Mouse (Mus musculus) midbrain, embryonic 10.5 days (tissue): ENCODE measurements around the gene Ift81. TPM values are rescaled to one million over a fixed set of nuclear protein-coding genes. Genes with fewer than 3 reads are reported as not detected.
"Not testable (repeated sequence)": the region's sequence is repeated elsewhere in the genome, so short reads cannot be mapped to it uniquely, and the experiment has no call there.

Source experiments
- DNase-seq: peaks from one replicate; pipeline ENCODE4 v3.0.0-alpha.2; 2017; ENCODE audit warnings: low spot score
- H3K27ac ChIP-seq: fragments of 300-500 bp; sonication (generic); replicated peaks from 2 replicates; pipeline ENCODE4 v1.5.1; 2016; ENCODE audit warnings: mild to moderate bottlenecking
- H3K27me3 ChIP-seq: fragments of 300-500 bp; sonication (generic); 2 replicates; pipeline ENCODE4 v1.6.1; 2016; ENCODE audit warnings: low read depth, mild to moderate bottlenecking; ENCODE audit not compliant: poor library complexity, severe bottlenecking
- H3K36me3 ChIP-seq: fragments of 300-500 bp; sonication (generic); 2 replicates; pipeline ENCODE4 v1.6.1; 2016; ENCODE audit warnings: mild to moderate bottlenecking, moderate library complexity
- H3K4me1 ChIP-seq: fragments of 300-500 bp; sonication (generic); 2 replicates; pipeline ENCODE4 v1.6.1; 2016
- H3K4me3 ChIP-seq: fragments of 300-500 bp; sonication (generic); 2 replicates; pipeline ENCODE4 v1.5.1; 2016; ENCODE audit warnings: mild to moderate bottlenecking, moderate library complexity
- H3K9me3 ChIP-seq: fragments of 300-500 bp; sonication (generic); replicated peaks from 2 replicates; pipeline ENCODE4 v1.6.1; 2016; ENCODE audit warnings: mild to moderate bottlenecking
- WGBS: fragments of 180-500 bp; shearing (Covaris S2); methylation state at CpG from one replicate; pipeline ENCODE4 v1.1.7; 2016; 5-methylcytosine and 5-hydroxymethylcytosine counted together
- polyA plus RNA-seq: library from polyadenylated mRNA; unstranded; fragments of >200 nt; fragmentation: Nextera tagmentation; extraction: Ambion mirVana; gene quantifications from 2 replicates; pipeline ENCODE4 v1.2.1, GENCODE M21; 2016

Gene Ift81
- 51.4 and 54.1 TPM in 2 replicates for polyA plus RNA-seq

DNA sequence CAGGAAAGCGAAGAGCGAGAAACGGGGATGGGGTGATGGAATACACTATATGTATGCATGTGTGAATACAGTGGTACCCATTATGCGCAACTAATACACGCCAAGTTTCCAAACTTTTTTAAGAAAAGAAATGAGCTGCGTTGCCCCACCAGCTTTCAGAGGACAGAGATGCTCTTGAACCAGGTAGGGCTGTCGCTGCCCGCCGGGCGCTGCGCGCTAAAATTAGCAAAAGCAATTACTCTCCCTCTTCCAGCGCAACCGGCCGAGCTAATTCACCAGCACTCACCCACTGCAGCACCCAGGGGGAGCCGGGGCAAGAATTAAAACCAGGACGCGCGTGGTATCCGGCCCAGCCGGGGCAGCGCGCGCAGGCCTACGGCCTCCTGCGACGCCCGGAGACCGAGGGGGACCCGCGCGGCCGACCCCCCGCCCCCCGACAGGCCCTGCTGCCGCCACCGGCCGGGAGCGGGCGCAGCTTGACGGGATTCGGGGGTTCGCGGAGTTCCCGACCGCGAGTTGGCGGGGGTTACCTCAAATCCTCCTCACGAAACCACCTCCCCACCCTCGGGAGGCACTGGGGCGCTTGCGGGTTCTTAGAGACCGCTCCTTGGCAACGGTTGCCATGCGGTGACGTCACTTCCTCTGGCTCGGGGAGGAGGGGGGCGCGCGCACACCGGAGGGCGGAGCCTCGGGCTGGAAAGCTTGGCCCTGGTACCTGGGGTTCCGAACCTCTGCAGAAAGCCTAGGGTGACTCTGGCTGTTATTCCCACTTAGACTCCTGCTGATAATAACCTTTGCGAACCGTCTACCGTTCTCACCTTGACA is at the start of gene Ift81:
Gene Ift81 (minus strand): TSS at position 611 of the 825 bp plus-strand sequence.
- WGBS: 2% methylated on average over 67 of the region's 67 CpGs
- Histone ChIP-seq H3K27me3 (no peaks in the 10 kb centered on the region), H3K4me1 (peaks cover 28% of the 10 kb centered on the region), H3K9me3 (no peaks in the 10 kb centered on the region), H3K4me3 (peak within 1 kb of the TSS; percentile 96), H3K36me3 (peaks cover 17% of the 10 kb centered on the region), H3K27ac (peak within 1 kb of the TSS; percentile 98)
- peak; percentile 97 for DNase-seq

DNA sequence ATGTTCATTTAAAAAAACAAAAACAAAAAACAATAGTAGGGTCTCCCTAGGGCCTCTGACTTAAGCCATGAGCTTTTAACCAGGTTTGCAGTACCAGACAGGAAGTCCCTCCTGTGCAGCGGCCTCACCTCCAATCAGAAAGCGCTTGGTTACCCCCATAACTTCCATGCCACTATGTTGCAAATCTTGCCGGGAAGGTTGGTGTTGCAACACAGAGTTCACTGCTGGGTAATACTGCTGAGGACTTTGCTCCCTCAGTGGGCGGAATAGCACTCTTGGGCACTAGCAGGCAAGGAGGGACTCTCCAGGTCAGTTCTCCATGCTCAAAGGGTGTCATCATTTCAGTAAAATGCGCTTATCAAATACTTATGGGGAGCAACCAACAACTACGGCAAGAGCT is 48.2 kb upstream of the Ift81 start:
- Histone ChIP-seq H3K27ac (no peak overlapping the region), H3K36me3 (no peaks in the 10 kb centered on the region), H3K4me1 (peaks cover 8% of the 10 kb centered on the region; the same call in 1 of the 2 replicates), H3K4me3 (no peak overlapping the region), H3K27me3 (no peaks in the 10 kb centered on the region), H3K9me3 (no peaks in the 10 kb centered on the region)
- DNase-seq: no peak
- 94% methylated on average over 6 of the region's 6 CpGs for WGBS

DNA sequence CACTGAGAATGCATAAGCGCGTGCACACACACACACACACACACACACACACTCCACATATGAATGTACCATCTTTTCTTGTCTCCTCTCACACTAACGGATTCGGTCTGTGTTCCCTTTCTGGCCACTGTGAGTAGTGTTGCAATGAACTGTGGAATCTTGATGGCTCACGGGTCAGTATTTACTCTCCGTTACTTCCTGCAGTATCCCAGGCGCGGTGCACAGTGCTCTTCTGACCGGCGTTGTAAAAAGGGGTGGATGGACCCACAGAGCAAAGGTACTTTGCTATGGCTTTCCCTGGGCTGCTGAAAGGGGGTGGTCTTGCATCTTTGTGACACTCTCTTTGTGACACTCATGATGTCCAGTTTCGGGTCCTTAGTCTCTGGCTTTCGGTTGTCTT is 42.5 kb upstream of the Ift81 start:
- no peaks in the 10 kb centered on the region for H3K36me3 ChIP-seq
- H3K4me1 ChIP-seq: peaks cover 41% of the 10 kb centered on the region
- 92% methylated on average over 12 of the region's 12 CpGs for WGBS
- no peaks in the 10 kb centered on the region for H3K27me3 ChIP-seq
- no peak overlapping the region for H3K4me3 ChIP-seq
- no peak for DNase-seq
- no peaks in the 10 kb centered on the region for H3K9me3 ChIP-seq
- H3K27ac ChIP-seq: no peak overlapping the region

DNA sequence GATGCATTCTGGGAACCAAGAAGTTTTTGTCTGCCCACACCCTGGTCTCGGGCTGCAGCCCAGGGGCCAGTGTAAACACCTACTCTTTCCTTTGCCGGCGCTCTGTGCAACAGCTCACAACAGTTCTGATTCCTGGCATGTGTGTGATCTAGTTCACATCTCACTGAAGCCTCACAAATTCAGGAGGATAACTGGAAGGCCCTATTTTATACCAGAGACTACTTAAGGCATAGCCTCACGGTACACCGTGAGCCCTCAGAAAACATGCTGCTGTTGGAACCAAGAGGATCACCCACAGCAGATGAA is 39.9 kb upstream of the Ift81 start:
- peak overlapping the region; percentile 21; the same call in 1 of the 2 replicates for H3K4me3 ChIP-seq
- no peak for DNase-seq

DNA sequence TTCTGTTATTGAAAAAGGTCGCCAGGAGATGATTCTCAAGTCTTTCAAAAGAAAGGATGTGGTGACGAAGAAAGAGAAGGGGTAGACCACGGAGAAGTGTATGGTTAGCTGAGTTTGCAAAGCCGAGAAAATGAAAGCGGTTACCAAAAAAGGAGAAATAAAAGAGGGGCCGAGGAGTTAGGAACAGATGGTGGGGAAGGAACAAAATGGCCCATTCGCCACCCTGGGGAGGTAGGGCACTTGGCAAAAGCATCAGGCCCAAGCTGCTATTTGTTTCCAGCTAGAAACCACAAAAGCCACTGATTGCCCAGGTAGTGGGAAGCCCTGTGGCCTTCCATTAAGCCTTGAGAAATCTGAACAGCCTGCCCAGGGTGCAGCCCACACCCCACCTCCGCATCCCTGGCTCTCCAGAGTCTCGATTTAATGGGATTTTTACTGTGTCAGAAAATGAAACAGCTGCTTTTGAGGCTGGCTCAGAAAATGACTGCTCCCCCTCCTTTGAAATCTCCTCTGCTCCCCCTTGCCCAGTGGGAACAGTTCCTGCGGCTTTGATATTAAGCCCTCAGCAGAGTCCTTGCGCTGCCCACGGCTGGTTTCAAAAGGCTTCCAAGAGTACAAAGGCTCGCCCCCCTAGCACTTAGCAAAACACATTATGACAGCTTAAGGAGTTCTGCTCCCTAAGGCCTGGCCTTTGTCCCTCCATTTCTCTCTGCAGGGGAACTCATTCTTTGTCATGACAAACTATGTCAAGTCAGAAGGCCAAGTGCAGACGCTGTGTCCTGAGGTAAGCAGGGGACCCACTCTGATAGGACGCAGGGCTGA is 39.3 kb upstream of the Ift81 start:
- no peaks in the 10 kb centered on the region for H3K9me3 ChIP-seq
- 29% methylated on average over 15 of the region's 15 CpGs for WGBS
- H3K36me3 ChIP-seq: no peaks in the 10 kb centered on the region
- peak; percentile 56 for DNase-seq
- H3K27me3 ChIP-seq: peaks cover 4% of the 10 kb centered on the region; the same call in 1 of the 2 replicates
- peak overlapping the region; percentile 82 for H3K27ac ChIP-seq
- peak overlapping the region; percentile 21; the same call in 1 of the 2 replicates for H3K4me3 ChIP-seq
- peaks cover 35% of the 10 kb centered on the region for H3K4me1 ChIP-seq

More for the DNA sequence above, 39.9 kb upstream of the Ift81 start:
- H3K27ac ChIP-seq: peak overlapping the region; percentile 82
- no peaks in the 10 kb centered on the region for H3K9me3 ChIP-seq
- peaks cover 4% of the 10 kb centered on the region; the same call in 1 of the 2 replicates for H3K27me3 ChIP-seq
- 55% methylated on average over 5 of the region's 5 CpGs for WGBS
- peaks cover 35% of the 10 kb centered on the region for H3K4me1 ChIP-seq
- H3K36me3 ChIP-seq: no peaks in the 10 kb centered on the region

DNA sequence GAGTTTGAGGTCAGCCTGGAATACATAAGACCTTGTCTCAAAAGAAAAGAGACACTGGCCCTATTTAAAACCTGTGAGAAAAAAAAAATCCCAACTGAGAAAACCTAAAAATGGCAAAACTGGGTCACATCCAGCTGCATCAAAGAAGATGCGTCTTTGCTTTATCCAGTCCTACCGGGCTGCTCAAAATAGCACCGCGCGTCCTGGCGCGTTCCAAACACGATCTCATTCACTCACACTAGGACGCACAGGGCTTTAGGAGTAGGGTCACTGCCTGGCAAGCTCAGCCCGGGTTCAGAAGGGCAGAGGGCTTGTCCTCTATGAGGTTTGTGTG is 38.8 kb upstream of the Ift81 start:
- Histone ChIP-seq H3K36me3 (no peaks in the 10 kb centered on the region), H3K4me1 (peaks cover 35% of the 10 kb centered on the region), H3K9me3 (no peaks in the 10 kb centered on the region), H3K27me3 (peaks cover 4% of the 10 kb centered on the region; the same call in 1 of the 2 replicates), H3K27ac (peak overlapping the region; percentile 82), H3K4me3 (peak overlapping the region; percentile 21; the same call in 1 of the 2 replicates)
- 54% methylated on average over 10 of the region's 10 CpGs for WGBS
- peak; percentile 24 for DNase-seq

DNA sequence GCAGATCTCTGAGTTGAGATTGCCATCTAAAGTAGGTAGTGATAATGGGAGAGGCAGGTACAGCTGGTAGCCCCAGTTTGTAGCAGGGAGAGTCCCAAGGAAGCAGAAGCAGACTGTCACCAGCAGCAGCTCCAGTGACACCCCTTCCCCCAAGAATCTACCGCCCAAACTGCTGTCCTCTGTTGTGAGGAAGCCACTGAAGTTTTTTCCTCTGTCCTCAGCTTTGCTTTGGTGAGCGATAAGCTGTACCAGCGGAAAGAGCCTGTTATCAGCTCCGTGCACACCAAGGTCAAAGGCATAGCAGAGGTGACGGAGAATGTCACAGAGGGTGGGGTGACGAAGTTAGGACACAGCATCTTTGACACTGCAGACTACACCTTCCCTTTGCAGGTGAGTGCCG is 38.2 kb upstream of the Ift81 start:
- Histone ChIP-seq H3K36me3 (no peaks in the 10 kb centered on the region), H3K27ac (peak overlapping the region; percentile 82), H3K27me3 (peaks cover 4% of the 10 kb centered on the region; the same call in 1 of the 2 replicates), H3K4me1 (peaks cover 34% of the 10 kb centered on the region), H3K9me3 (no peaks in the 10 kb centered on the region), H3K4me3 (no peak overlapping the region)
- WGBS: 85% methylated on average over 7 of the region's 7 CpGs
- DNase-seq: no peak

DNA sequence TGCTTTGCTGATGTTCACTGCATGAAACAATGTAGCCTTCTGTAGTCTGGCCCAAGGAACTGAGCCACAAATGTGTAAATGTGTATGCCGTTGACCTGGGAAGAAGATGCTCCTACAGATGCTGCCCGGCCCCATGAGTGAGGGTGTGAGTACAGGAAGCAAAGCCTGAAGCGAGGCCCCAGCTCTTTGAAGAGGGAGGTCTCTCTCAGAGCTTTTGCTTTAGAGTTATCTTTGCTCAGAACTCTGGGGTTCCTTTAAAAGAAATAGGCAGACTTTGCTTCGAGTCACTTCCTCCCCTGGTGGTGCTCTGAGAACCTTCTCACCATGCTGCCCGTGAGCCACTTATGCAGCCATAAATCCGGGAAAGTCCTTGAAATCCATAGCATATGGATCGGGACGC is 35.8 kb upstream of the Ift81 start:
- no peaks in the 10 kb centered on the region for H3K9me3 ChIP-seq
- no peak overlapping the region for H3K27ac ChIP-seq
- no peak overlapping the region for H3K4me3 ChIP-seq
- no peak for DNase-seq
- H3K27me3 ChIP-seq: peaks cover 4% of the 10 kb centered on the region; the same call in 1 of the 2 replicates
- 89% methylated on average over 8 of the region's 8 CpGs for WGBS
- H3K36me3 ChIP-seq: no peaks in the 10 kb centered on the region
- H3K4me1 ChIP-seq: peaks cover 36% of the 10 kb centered on the region

DNA sequence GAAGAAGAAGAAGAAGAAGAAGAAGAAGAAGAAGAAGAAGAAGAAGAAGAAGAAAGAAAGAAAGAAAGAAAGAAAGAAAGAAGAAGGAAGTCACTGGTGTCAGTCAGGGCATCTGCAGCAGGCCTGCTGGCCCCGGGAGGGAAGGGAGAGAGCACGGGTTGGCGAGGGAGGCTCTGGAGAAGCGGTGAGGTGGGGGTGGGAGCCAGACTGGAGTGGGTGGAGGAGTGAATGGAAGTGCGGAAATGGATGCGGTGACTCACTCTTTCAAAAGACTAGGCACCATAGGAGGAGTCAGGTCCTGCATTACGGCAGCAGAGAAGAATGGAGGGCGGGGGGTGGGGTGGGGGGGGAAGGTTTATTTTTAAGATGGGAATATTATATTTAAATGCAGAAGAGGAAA is 34.9 kb upstream of the Ift81 start:
- Histone ChIP-seq H3K9me3 (no peaks in the 10 kb centered on the region), H3K36me3 (no peaks in the 10 kb centered on the region), H3K27ac (no peak overlapping the region), H3K27me3 (peaks cover 4% of the 10 kb centered on the region; the same call in 1 of the 2 replicates), H3K4me3 (no peak overlapping the region), H3K4me1 (peaks cover 28% of the 10 kb centered on the region)
- WGBS: 81% methylated on average over 7 of the region's 8 CpGs
- DNase-seq: no peak

DNA sequence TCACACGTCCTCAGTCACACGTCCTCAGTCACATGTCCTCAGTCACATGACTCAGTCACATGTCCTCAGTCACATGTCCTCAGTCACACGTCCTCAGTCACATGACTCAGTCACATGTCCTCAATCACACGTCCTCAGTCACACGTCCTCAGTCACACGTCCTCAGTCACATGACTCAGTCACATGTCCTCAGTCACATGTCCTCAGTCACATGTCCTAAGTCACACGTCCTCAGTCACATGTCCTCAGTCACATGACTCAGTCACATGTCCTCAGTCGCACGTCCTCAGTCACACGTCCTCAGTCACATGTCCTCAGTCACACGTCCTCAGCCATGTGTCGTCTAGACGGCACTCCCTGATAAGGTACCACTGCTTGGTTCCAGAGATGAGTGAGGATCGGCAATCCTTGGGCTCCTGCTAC is 33.6 kb upstream of the Ift81 start:
- WGBS: 93% methylated on average over 14 of the region's 14 CpGs
- H3K4me1 ChIP-seq: peaks cover 24% of the 10 kb centered on the region
- not testable (repeated sequence) for H3K27ac ChIP-seq, H3K9me3 ChIP-seq, H3K4me3 ChIP-seq, H3K27me3 ChIP-seq, H3K36me3 ChIP-seq, DNase-seq

DNA sequence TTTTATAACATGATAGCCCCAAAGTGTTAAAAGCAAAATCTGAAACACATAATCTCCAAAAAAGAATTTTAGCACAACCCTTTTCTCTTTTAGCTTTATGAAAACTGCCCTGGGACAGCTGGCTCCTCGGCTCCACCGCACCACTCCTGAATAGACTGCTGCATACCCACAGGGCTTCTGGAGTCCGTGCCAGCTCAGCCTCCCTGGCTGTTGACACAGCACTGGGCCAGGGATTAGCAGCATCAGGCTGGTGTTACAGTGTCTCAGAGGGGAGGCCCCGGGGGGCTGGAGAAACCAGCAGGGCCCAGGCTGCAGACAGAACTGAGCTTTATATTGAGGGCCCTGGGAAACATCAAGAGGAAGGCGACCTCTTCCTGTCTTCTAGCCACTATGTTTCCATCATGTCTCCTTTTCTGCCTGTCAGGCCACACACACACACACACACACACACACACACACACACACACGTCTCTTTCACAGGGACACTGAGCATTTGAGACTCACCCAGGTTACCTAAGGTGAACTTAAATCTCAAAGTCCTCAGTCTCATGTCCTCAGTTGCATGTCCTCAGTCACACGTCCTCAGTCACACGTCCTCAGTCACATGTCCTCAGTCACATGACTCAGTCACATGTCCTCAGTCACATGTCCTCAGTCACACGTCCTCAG is 33.1 kb upstream of the Ift81 start:
- no peaks in the 10 kb centered on the region for H3K9me3 ChIP-seq
- H3K36me3 ChIP-seq: no peaks in the 10 kb centered on the region
- H3K27ac ChIP-seq: peak overlapping the region; percentile 53
- H3K27me3 ChIP-seq: peaks cover 4% of the 10 kb centered on the region; the same call in 1 of the 2 replicates
- WGBS: 79% methylated on average over 9 of the region's 9 CpGs
- H3K4me1 ChIP-seq: peaks cover 18% of the 10 kb centered on the region
- no peak overlapping the region for H3K4me3 ChIP-seq
- no peak for DNase-seq

DNA sequence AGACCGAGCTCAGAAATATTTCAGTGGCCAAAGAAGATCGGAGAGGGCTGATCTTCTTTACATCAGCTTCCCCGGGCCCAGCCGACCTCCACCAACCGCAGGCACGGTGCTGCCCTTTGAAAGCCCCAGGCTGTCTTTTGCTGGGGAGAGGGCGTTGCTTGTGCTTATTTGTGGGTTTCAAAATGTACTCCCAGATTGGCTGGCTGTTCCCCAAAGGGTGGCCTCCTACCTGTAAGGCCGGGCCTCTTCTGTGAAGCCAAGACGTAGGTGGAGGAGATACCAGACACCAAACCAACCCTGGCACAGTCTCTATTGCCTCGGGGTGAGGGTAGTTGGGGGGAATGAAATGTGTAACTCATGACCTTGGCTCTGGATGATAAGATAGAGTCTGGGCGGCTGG is 31.7 kb upstream of the Ift81 start:
- Histone ChIP-seq H3K4me1 (peaks cover 14% of the 10 kb centered on the region), H3K27ac (no peak overlapping the region), H3K27me3 (peaks cover 4% of the 10 kb centered on the region; the same call in 1 of the 2 replicates), H3K4me3 (no peak overlapping the region), H3K9me3 (no peaks in the 10 kb centered on the region), H3K36me3 (no peaks in the 10 kb centered on the region)
- WGBS: 87% methylated on average over 11 of the region's 11 CpGs
- no peak for DNase-seq
